Mouse (Mus musculus): ENCODE data around the gene Vmn1r228.

Gene Vmn1r228

GRCm38 (mm10) chr17:20786057-20786456 lies at the start of gene Vmn1r228:
Gene Vmn1r228, minus strand, starts transcription at chr17:20786157.
- DNase-seq: no peak

- no peak for DNase-seq
Measured at GRCm38 (mm10) chr17:20811255-20811654, 25.3 kb upstream of the Vmn1r228 start, which contains the start of gene Vmn1r229. Gene Vmn1r229, plus strand, starts transcription at chr17:20811555.

GRCm38 (mm10) chr17:20729543-20729942 lies 56.4 kb downstream of the Vmn1r228 start, which contains the start of gene Vmn1r227:
Gene Vmn1r227, plus strand, starts transcription at chr17:20729843.
- DNase-seq: no peak
